Mouse (Mus musculus) embryonic stem cell, embryonic (primary cell): ENCODE measurements at regions not wholly inside any gene's neighbourhood (a gene's known extent, or its start where the extent isn't known, plus 50 kb on each side); places are given as distances from the start of the nearest gene placed in this dataset.

Experiments
- CTCF ChIA-PET, 4 experiments: fragments of 300-600 bp in 2 of 4; fragments of 350-600 bp in 2 of 4; sonication (Branson Sonifier 250); formaldehyde crosslinking; loops; one replicate each; lab custom pipeline; 2022; ENCODE audit warnings: inconsistent platforms in 2 of 4; lab: Charles Lee
- POLR2A ChIA-PET, 4 experiments: fragments of 300-600 bp in 2 of 4; fragments of 350-600 bp in 2 of 4; sonication (Branson Sonifier 250); formaldehyde crosslinking; loops; one replicate each; lab custom pipeline; 2022; ENCODE audit warnings: antibody characterized with exemption in 4 of 4, inconsistent platforms in 1 of 4; lab: Charles Lee

DNA sequence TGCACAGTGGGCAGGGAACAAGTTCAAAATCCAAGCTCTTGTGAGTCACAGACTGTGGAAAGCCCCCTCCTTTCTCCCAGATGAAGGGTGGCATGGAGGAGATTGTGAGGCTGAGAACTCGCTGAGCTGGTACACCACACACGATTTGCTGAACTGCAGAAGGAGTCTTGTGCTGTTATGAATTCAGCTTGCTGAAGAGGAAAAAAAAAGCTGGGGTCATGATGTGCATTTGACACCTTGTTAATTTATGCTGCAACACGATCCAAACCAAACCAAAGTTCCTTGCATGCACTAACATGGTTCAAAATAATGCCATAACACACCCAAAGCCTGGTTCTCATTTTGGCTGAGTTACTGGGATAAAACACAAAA is 485.9 kb downstream of the Hdgfl1 start:
- CTCF ChIA-PET: no interaction called here
- POLR2A ChIA-PET: no interaction called here

DNA sequence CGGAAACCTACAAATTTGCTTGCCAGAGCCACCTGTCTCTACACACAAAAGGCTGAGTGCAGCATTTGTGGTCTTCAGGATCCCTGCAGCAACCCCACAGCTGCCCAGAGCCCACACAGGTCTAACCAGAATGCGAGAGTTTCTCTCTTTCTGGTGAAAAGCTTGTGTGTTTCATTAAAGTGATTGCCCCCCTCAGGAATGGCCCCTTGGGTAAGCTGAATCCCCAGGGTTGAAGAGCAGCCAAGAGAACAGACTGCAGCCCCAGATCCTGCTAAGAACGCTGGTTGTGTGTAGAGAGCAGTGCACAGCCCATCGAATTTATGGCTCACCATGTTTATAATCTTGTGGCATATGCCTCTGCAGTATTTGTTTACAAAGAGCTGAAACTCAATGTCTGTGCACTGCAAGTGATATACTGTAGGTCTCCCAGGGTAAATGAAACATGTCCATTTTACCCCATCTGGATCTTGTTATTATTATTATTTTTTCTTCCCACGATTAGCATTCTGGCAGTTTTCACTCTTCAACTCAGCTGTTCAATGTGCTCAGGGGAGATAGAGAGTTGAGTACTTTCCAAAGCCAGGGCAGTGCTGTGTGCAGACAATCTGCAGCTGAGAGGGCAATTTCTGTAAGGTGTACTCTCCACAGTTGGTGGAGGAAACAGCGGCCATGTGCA is 486.4 kb downstream of the Hdgfl1 start:
- POLR2A ChIA-PET: no interaction called here
- CTCF ChIA-PET: no interaction called here

DNA sequence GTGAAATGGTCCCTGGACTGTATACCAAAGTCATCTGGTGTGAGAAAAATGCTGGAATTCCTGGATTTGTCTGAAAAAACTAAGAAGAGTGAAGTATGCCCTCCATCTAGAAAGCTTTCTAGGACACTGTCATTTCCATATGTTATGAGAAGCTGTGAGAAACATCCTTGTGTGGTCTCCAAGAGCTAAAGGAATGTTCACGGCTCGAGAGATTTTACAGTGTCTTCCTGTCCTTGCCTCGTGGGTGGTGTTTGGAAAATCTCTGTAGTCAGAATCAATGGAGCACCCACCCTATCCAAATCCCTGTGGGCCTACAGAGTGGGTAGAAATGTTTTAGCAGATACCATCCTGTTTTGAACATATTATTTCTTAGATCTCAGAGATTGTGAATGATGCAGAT is 487.7 kb downstream of the Hdgfl1 start:
- POLR2A ChIA-PET: interaction anchor here in 1 of 4 experiments (1.0 kb wide), 1 partner anchor 23 kb away, joined by 3 read pairs; no protein-coding TSS in a partner anchor
- CTCF ChIA-PET: no interaction called here

DNA sequence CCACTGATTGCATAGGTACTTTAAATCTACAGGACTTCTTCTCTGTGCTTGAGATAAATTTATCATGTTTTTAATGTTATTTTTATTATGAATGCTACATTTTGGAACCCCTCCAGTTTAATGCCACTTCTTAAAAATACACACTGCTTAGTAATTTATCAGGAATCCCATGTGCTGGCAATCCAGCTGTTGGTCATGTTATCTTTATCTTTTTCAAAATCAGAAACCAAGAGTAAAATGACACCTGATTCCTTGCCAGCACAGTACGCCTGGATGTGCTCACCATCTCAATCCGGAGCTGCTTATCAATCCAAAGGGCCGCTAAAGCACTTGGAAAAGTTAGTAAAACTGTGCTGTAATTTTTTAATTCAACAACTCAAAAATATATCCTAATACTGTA is 497.1 kb downstream of the Hdgfl1 start:
- CTCF ChIA-PET: no interaction called here
- POLR2A ChIA-PET: interaction anchor here in 1 of 4 experiments (0.6 kb wide), 1 partner anchor 152 kb away, joined by 5 read pairs; no protein-coding TSS in a partner anchor

DNA sequence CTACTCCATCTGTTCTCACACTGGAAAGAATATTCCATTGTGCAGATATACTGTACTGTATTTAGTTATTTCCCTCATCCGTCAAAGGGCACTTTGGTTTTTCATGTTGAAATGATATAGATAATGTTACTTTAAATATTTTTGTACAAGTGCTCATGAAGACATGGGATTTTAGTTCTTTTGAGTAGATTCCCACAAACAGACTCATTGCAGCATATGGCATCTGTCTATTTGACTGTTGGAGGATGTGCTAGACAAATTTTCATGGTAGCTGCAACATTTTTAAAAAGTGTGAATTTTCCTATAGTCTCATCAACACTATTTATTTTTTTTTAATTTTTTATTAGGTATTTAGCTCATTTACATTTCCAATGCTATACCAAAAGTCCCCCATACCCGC is 502.5 kb downstream of the Hdgfl1 start:
- ChIA-PET CTCF (no interaction called here), POLR2A (interaction anchor here in 1 of 4 experiments (0.7 kb wide), 1 partner anchor 129 kb away, joined by 3 read pairs; no protein-coding TSS in a partner anchor)

DNA sequence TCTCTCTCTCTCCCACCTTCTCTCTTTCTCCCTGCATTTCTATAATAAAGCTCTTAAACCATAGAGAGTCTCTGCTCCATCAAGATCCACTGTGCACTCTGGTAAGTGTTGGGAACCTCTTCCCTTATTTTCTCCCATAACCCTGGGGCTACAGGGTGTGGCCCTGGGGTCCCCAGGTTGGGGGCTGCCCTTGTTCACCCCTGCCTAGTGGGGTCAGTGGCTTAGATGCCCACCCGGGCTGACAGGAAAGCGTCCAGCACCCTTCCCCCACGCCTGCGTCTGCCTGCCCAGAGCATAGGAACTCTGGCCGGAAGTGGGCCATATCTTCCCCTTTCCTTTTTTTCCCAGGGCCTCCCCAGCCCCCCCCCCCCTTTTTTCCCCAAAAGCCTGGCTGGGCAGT is 534.0 kb downstream of the Hdgfl1 start:
- ChIA-PET CTCF (interaction anchor here in 1 of 4 experiments (0.6 kb wide), 1 partner anchor 1167 kb away, joined by 3 read pairs; no protein-coding TSS in a partner anchor), POLR2A (no interaction called here)

GRCm38 (mm10) chr13:26234703-26235102 is 535.3 kb downstream of the Hdgfl1 start:
- ChIA-PET CTCF (no interaction called here), POLR2A (no interaction called here)

DNA sequence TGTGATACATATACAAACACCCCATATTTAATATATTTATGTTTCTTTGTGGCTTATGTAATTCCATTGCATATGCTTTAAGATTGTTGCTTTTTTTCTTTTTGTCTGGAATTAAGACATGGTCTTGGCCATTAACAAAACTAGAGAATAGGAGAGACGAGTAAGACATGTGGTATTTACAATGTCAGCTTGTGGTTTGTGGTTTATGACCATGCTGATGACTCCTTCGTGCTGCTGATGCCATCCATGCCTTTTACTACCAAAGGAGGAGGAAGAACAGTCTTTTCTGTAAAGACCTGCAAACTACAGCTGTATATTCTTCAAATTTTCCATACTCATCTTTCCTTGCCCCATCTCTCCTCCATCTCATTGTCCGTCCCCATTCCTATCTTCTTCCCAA is 552.7 kb downstream of the Hdgfl1 start:
- POLR2A ChIA-PET: interaction anchor here in 1 of 4 experiments (0.9 kb wide), 1 partner anchor 10 kb away, joined by 3 read pairs; no protein-coding TSS in a partner anchor

DNA sequence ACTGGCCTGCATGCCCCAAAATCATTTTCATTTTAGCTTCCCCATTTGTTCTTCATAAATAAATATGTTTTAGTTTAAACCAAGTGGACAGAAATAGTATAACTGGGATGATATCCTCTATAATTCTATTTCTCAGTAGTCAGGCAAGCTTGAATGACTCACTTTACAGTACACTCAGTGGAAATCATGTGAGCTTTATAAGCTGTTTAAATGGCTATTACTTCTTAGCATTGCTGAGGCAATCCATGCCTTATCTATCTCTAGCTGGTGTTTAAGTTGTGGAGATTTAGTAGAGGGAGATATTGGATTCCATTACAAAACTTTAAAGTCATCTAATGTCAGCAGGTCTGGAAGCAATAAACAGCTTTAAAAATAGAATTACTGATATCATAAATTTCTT is 553.4 kb downstream of the Hdgfl1 start:
- POLR2A ChIA-PET: interaction anchor here in 1 of 4 experiments (0.9 kb wide), 1 partner anchor 10 kb away, joined by 3 read pairs; no protein-coding TSS in a partner anchor
- CTCF ChIA-PET: interaction anchor here in 1 of 4 experiments (0.5 kb wide), 1 partner anchor 10 kb away, joined by 3 read pairs; no protein-coding TSS in a partner anchor

More for the DNA sequence above, 552.7 kb downstream of the Hdgfl1 start:
- CTCF ChIA-PET: no interaction called here

- CTCF ChIA-PET: no interaction called here
- POLR2A ChIA-PET: no interaction called here
Observed at GRCm38 (mm10) chr13:26205532-26206105, 564.3 kb downstream of the Hdgfl1 start.

DNA sequence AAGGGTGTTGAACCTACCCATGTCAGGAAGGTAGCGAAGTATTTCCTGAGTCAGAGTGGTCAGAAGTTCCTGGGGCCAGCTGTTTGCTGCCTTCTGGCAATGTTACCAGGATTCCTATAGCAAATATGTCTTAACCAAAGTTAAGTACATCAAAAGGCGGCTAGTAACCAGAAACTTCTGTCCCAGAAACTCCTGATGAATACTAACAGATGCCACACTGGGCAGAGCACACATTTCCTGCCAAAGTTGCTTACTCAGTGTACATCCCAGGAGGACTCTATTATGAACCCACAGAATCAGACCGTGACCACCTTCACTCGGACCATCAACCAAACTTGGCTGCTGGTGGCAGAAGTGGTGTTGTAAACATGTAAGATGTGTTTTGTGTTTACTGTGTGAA is 575.3 kb downstream of the Hdgfl1 start:
- ChIA-PET CTCF (no interaction called here), POLR2A (no interaction called here)

- ChIA-PET POLR2A (no interaction called here), CTCF (no interaction called here)
Observed at GRCm38 (mm10) chr13:26183879-26184278, 586.1 kb downstream of the Hdgfl1 start.

DNA sequence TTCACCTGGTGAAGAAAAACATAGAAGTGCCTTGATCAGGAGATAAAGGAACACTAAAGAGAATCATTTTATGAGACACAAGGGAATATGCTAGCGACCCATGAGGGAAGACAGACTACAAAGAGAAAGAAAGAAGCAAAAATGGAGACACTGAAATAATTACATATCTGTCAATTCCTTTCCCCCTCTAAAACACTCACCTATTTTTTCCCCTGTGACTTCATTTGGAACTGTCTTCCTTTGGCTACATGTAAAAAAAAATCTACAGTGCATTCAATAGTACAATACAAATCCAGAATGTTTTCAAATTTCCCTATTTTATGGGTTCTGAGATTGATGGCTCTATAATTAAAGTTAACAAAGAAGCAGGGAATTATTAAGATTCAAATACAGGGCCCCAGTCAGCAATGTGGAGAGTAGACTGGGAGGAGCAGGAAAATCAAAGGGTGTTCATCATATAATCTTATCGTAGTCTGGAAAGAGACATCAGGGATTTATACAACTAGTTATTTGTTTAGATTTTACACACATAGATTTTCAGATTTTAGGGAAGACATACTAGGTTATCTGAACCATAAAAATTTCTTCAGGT is 598.0 kb downstream of the Hdgfl1 start:
- CTCF ChIA-PET: interaction anchor here in 1 of 4 experiments (0.7 kb wide), 1 partner anchor 1351 kb away, joined by 8 read pairs; no protein-coding TSS in a partner anchor

GRCm38 (mm10) chr13:26169641-26170040 is 600.3 kb downstream of the Hdgfl1 start:
- POLR2A ChIA-PET: no interaction called here
- CTCF ChIA-PET: no interaction called here

More for the DNA sequence above, 598.0 kb downstream of the Hdgfl1 start:
- POLR2A ChIA-PET: no interaction called here

GRCm38 (mm10) chr13:26158703-26159102 is 611.3 kb downstream of the Hdgfl1 start:
- ChIA-PET CTCF (no interaction called here), POLR2A (no interaction called here)

DNA sequence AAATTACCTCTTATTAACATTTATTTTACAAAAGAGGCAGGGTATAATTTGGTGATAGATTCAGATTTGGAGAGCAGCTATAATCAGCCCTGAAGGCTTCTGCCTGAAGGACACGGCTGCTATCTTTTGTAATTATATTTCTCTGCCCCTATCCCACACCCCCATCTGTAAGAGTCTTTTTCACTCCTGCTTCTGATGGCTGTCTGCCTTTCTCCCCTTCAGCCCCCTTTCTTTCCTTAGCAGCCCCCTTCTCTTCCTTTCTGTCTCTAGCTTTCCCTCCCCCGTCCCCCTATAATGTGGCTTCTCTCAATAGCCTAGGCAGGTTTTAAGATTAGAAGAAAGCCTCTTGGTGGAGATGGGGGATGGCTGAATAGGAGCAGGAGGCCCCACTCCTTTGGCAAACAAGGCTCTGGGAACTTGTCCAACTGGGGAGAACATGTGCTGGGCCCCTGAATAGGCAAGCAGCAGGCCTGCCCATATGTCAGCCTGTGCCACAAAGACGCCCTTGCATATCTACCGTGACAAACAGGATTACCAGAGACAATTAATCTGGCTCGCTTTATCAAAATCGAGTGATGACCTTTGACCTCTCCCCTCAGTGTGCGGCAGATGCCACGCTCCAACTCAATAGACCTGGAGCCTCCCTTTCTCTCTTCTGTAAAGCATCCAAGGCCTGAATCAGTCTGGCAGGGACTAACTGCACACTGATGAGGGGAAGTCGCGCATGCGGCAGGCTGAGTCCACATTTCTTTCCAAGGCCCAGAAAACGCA is 615.1 kb downstream of the Hdgfl1 start:
- CTCF ChIA-PET: no interaction called here
- POLR2A ChIA-PET: no interaction called here

DNA sequence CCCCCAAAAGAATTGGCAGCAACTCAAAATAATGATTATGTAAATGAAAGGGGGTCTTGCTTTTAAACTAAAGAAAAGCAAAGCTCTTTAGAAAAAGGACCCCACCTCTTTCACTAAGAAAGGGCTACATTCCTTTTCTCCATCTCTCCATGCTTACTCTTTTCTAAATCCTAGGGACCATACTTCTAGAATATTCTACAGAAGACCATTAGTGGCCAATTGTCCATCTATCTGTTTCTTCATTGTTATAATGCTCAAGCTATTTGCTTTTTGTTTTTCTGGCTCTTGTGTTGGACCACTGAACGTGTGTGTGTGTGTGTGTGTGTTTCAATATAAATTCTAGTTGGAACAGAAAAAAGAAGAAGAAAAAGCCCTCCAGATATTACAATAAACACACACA is 615.7 kb downstream of the Hdgfl1 start:
- CTCF ChIA-PET: interaction anchor here in 1 of 4 experiments (0.6 kb wide), 1 partner anchor 41 kb away, joined by 4 read pairs; no protein-coding TSS in a partner anchor
- POLR2A ChIA-PET: no interaction called here

GRCm38 (mm10) chr13:26153093-26153492 is 616.9 kb downstream of the Hdgfl1 start:
- ChIA-PET CTCF (no interaction called here), POLR2A (no interaction called here)

DNA sequence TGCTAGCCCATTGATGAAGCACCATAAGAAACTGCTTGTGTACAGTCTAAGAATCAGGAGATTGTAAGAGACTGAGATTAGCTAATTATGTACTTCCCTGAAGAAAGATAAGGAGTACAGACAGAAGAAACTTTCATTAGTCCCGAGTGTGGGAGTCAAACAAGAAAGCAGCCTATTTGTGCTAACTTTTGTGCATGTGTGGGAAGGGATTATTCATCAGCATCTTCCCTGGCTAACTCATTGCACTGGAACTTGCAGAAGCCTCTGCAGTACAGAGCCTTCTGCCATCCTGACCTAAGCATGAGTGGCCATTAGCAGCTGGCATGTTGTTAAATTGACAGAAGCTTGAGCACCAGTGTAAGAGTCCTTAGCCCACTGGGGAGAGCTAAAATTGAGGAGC is 619.5 kb downstream of the Hdgfl1 start:
- POLR2A ChIA-PET: no interaction called here
- CTCF ChIA-PET: interaction anchor here in 1 of 4 experiments (0.6 kb wide), 1 partner anchor 1212 kb away, joined by 4 read pairs; no protein-coding TSS in a partner anchor
